Mouse (Mus musculus) forelimb bud, embryonic 11.5 days (tissue): ENCODE measurements around the gene Kif26b.

Experiments used
- DNase-seq: peaks from one replicate; pipeline ENCODE4 v3.0.0-alpha.2; 2012; ENCODE audit warnings: low read depth, low spot score

The Kif26b gene

DNA sequence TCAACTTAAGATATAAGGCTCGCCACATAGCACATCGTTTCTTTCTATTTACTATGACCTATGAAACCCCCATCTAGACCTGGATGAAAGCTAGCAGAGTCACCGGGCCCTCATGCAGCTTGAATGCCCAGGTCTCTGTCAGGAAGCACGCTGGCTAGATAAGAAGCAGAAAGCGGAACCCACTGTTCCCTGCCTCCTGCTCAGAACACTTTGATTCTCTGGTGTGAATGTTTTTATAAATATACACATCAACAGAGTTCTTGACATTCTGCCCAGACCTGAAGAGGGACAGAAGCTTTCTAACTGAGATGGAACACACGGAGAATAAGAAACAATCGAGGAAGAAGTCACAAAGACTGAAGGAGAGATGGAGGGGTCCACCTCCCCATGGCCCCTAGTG lies 311.4 kb downstream of the Kif26b start:
- no peak for DNase-seq

GRCm38 (mm10) chr1:178844839-178845238 lies 315.9 kb downstream of the Kif26b start:
- no peak for DNase-seq

- DNase-seq: no peak
These were observed 318.6 kb downstream of the Kif26b start for GRCm38 (mm10) chr1:178847569-178847968.

GRCm38 (mm10) chr1:178848380-178849106 lies 319.6 kb downstream of the Kif26b start:
- DNase-seq: no peak

DNA sequence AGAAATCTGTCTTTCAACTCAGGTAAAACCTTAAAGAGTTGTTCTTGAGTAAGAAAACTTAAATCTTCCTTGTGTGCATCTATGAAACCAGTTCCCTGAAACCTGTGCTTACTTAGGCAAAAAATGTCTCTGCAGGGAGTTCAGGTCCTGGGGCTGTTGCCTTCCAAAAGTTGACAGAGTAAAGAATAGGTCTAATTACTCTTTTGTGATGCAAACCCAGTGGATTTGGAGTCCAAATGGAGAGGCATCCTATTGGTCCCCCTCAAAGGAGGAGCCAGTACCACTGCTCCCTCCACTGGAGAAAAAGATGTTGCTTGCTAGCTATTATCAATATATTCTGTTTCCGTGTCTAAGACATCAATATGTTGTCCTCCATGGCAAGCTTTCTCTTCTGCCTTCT lies 321.6 kb downstream of the Kif26b start:
- DNase-seq: no peak

DNA sequence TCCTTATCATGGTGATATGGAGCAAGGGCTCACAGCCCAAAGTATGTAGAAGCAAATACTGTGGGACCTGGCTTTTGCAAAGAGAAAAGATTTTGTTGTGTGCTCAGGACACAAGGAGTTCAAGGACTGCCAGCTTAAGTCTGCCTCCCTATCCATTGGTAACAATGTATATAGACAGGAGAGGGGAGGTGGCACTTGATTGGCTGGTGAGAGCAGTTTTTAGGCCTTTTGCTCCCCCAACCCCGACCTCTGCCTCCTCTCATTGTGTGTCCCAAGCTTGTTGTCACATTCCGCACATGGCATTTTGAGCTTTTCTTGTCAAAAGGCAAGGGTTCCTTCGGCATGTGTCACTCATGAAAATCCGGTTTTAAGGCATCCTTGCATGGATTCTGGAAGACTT lies 326.0 kb downstream of the Kif26b start:
- DNase-seq: no peak

- DNase-seq: peak; percentile 60
These were observed 327.0 kb downstream of the Kif26b start for GRCm38 (mm10) chr1:178855974-178856373.

GRCm38 (mm10) chr1:178860671-178861391 lies 331.9 kb downstream of the Kif26b start:
- no peak for DNase-seq

GRCm38 (mm10) chr1:178861392-178861762 lies 332.5 kb downstream of the Kif26b start:
- DNase-seq: no peak

GRCm38 (mm10) chr1:178863756-178864155 lies 334.8 kb downstream of the Kif26b start:
- no peak for DNase-seq

- DNase-seq: no peak
These were observed 335.4 kb downstream of the Kif26b start for GRCm38 (mm10) chr1:178864297-178864696.

DNA sequence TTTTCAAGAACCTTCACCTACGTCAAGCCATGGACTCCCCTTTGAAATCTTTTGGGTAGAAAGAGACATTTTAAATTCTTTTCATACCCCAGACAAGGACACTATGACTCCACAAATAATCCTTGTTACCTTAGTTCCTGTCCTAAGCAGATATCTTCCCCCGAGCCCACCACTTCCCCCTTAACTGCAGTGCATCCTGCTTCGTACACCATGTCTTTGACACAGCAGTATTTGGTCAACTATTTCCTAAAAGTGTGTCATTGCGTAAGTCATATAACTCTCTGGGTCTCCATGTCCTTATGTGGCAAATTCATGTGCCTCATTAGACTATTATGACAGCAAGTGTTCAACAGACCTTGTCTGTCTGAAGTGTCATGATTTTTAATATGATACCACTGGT lies 337.8 kb downstream of the Kif26b start:
- DNase-seq: no peak

DNA sequence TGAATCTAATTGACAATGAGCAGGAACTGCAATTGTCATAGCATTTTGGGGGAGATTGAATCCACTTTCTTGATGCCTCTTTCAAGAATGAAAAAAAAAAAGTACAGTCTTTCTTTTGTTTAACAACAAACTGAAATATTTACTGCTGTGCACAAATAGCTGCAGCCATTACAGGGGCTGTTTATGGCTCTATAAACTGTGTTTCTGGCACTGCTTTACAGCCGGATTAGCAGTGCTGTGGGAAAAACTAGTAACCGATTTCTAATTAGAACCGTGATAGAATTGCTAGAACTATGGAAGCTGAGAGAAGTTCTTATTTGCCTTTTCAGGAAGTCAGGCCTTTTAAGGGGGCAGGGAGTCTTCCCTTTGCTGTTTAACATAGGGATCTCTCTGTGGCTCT lies 342.1 kb downstream of the Kif26b start:
- peak; percentile 69 for DNase-seq

DNA sequence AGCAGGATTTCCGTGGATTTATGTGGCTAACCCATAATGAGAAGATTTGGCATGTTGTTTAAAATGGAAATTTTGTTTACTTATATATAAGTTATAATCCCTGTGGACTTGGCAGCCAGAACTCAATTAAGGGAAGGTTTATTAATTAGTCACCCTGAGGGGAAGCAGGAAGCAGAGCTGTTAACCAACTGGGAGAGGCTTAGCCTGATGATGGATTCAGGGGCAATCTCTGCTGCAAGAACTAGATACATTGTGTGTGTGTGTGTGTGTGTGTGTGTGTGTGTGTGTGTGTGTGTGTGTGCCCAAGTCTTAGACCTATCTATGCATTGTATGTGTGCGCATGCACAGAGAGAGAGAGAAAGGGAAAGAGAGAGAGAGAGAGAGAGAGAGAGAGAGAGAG lies 348.0 kb downstream of the Kif26b start:
- DNase-seq: no peak

DNA sequence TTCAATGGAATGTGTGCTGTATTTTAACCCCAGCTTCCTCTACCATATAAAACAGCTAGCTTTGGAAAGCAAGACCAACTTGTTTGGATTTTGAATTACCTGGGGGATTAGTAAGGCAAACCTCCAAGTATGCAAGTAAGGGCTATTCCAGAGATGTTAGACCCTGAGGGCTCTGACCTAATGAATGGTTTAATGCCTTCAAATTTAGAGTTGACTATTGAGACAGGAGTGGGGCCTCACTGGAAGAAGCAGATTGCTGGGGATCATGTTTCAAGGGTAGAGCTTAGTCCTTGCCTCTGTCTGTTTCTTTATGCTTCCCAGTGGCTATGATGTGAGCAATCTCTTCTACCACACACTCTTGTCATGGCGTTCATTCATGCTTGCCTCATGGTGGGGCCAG lies 349.8 kb downstream of the Kif26b start:
- peak; percentile 35 for DNase-seq

- no peak for DNase-seq
These were observed 352.0 kb downstream of the Kif26b start for GRCm38 (mm10) chr1:178880905-178881304.

DNA sequence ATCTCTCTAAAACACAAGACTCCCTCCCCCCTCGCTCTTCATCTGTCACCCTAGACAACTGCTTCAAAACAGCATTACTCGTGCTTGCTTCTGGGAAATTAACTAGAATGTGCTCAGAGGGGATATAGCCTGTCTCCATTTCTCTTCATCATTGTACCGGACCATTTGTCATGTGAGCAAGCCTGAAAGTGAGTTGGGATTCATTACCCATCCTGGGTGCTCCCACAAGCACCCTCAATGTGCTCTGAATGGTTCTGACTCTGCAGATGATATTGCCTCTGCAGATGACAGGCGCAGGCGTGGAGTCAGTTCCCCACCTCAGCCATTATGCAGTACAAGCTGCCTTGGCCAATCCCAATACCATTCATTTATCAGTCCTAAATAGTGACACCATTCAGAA lies 357.7 kb downstream of the Kif26b start:
- DNase-seq: no peak

DNA sequence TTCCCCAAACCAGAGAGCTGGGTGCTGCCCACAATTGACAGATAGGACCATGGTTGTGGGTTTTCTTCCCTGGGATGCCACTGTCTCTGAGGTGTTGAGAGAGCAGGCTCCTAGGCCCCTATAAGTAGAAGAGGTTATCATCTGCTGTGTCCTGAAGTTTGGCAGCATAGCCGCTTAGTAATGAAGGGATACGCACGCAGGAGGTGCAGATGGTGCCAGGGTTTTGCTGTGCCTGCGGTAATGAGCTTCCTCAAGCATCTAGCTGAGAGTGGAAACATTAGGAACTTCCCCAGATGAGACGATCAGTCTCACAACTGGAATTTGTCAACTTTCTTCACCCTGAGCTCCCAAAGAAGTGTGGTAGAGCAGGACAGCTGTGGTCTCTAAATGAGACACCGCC lies 363.5 kb downstream of the Kif26b start:
- no peak for DNase-seq

DNA sequence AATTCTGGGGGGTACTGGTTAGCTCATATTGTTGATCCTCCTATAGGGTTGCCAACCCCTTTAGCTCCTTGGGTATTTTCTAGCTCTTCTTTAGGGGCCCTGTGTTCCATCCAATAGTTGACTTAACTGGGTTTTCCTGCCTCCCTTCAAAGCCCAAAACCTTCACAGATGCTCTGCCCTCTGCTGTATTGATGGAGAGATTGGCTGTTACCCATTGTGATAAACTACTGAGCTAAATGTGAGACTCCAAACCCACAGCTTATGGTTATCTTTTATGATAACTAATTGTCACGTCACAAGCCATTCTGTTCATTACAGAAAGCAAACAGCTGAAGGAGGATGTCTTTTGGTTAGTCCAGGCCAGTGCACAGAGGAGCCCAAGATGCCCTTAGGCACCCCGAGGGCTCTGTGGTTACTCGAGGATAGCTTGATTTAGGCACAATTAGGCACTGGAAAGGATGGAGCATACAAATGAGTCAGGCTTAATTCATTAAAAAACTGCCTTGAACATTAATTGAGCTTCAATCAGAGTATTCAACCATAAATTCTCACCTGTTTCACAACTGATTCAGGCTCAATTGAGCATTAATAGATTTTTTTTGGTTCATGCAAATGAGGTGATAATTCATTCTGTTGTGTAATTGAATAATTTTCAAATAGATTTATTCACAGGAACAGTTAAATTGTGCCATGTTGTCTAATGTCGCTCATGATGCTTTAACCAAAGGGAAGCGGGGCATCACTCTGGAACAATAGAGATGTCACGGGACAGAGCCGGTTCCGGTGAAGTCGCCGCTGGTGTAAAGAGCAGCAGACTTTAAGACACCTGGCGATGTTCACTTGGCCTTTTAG lies 364.5 kb downstream of the Kif26b start:
- no peak for DNase-seq

- no peak for DNase-seq
These were observed 365.1 kb downstream of the Kif26b start for GRCm38 (mm10) chr1:178894081-178894401.

GRCm38 (mm10) chr1:178895674-178896073 lies 366.7 kb downstream of the Kif26b start:
- DNase-seq: peak; percentile 27

DNA sequence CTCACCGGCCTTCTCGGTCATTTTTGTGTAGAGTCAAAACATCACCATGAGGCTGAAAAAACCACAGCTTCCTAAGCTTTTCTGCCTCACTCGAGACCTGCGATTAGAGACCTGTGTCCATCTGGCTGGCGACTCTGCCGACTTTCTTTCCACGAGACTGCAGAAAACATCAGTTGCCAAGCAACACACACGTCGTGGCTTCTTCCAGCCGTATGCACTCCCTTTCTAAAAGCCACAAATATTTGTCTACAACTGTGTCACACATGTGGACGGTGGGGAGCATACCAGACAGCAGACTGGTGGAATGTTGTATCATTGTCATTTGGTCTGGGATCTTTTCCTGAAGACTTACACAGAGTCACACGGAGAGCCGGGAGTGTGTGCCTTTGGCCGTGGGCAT lies 382.0 kb downstream of the Kif26b start:
- DNase-seq: peak; percentile 10
